Mouse (Mus musculus): ENCODE measurements at regions not wholly inside any gene's neighbourhood (a gene's known extent, or its start where the extent isn't known, plus 50 kb on each side); places are given as distances from the start of the nearest gene placed in this dataset.

DNA sequence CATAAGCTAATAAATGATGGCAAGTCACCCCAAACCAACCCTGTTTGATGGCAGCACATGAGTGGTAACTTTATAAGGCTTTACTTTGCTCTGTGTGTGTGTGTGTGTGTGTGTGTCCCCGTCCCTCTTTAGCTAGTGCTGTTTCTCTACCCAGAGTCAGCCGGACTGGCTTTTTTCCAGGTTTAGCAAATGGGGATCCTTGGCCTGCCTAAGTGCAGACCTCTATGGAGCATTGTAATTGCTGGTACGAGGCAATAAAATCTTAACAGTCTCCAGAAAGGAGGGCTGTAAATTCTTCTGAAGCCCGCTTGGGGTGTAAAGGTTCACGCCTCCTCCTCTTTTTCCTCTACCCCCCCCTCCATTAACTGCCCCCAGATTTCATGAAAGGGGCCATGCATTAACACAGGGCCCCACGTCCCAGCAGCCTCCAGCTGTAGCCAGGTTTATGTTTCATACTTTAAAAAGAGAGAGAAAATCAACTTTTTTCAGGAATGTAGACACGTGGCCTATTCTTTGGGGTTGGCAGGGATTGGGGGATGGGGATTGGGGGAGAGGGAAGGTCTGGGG, 57.6 kb upstream of the Nepro start:
- no peak for TF ChIP-seq POLR2A (IDR thresholded peaks at IDR 0.05; ENCODE audit: extremely low read depth, insufficient read depth, low read length)
- TF ChIP-seq CTCF (IDR thresholded peaks at IDR 0.05; ENCODE audit: low read depth, low read length): no peak
